Mouse (Mus musculus) mouse trophoblast stem cell (cell line): ENCODE results near the gene Nuak1.

ENCODE experiments used
- in situ Hi-C, 2 experiments: fragments of 300-500 bp; cut with MseI, MboI; formaldehyde crosslinking; loops; 2 replicates in 1 of 2; 3 replicates in 1 of 2; pipeline ENCODE4 v1.15.1; 2025

Nuak1 gene

GRCm38 (mm10) chr10:84411122-84412105 is 29.0 kb downstream of the Nuak1 start:
- in situ Hi-C loops, result no loop called here

GRCm38 (mm10) chr10:84408965-84409660 is 31.3 kb downstream of the Nuak1 start:
- in situ Hi-C loops, result no loop called here

- in situ Hi-C loops, result no loop called here
Measured at GRCm38 (mm10) chr10:84405135-84405776, 35.1 kb downstream of the Nuak1 start.

GRCm38 (mm10) chr10:84401907-84402371 is 38.5 kb downstream of the Nuak1 start:
- in situ Hi-C loops, result no loop called here

- in situ Hi-C loops, result no loop called here
Measured at GRCm38 (mm10) chr10:84401189-84401588, 39.2 kb downstream of the Nuak1 start.

GRCm38 (mm10) chr10:84400037-84400681 is 40.2 kb downstream of the Nuak1 start:
- in situ Hi-C loops, result no loop called here

- in situ Hi-C loops, result no loop called here
Measured at GRCm38 (mm10) chr10:84397276-84397675, 43.1 kb downstream of the Nuak1 start.

- in situ Hi-C loops, result no loop called here
Measured at GRCm38 (mm10) chr10:84395885-84396659, 44.3 kb downstream of the Nuak1 start.

GRCm38 (mm10) chr10:84395259-84395658 is 45.1 kb downstream of the Nuak1 start:
- in situ Hi-C loops, result no loop called here

GRCm38 (mm10) chr10:84393881-84394280 is 46.5 kb downstream of the Nuak1 start:
- in situ Hi-C loops, result no loop called here

GRCm38 (mm10) chr10:84393405-84393804 is 47.0 kb downstream of the Nuak1 start:
- in situ Hi-C loops, result no loop called here

- in situ Hi-C loops, result no loop called here
Measured at GRCm38 (mm10) chr10:84392723-84393081, 47.7 kb downstream of the Nuak1 start.

GRCm38 (mm10) chr10:84392027-84392722 is 48.2 kb downstream of the Nuak1 start:
- in situ Hi-C loops, result no loop called here

GRCm38 (mm10) chr10:84389707-84390106 is 50.7 kb downstream of the Nuak1 start:
- in situ Hi-C loops, result no loop called here

- in situ Hi-C loops, result no loop called here
Measured at GRCm38 (mm10) chr10:84388357-84389141, 51.8 kb downstream of the Nuak1 start.

- in situ Hi-C loops, result no loop called here
Measured at GRCm38 (mm10) chr10:84387338-84387737, 53.1 kb downstream of the Nuak1 start.

GRCm38 (mm10) chr10:84386625-84387242 is 53.7 kb downstream of the Nuak1 start:
- in situ Hi-C loops, result no loop called here

GRCm38 (mm10) chr10:84386214-84386613 is 54.2 kb downstream of the Nuak1 start:
- in situ Hi-C loops, result no loop called here

GRCm38 (mm10) chr10:84384761-84385160 is 55.6 kb downstream of the Nuak1 start:
- in situ Hi-C loops, result no loop called here
